Mouse (Mus musculus): ENCODE results near the gene Tcirg1.

The Tcirg1 gene

GRCm38 (mm10) chr19:3906795-3907786 lies at the start of gene Tcirg1:
Gene Tcirg1 (minus strand): TSS chr19:3907133.
- peak; percentile 88 for DNase-seq

- DNase-seq, result no peak
Observed at GRCm38 (mm10) chr19:3955804-3956203, 48.9 kb upstream of the Tcirg1 start.

GRCm38 (mm10) chr19:3955033-3955432 lies 48.1 kb upstream of the Tcirg1 start:
- no peak for DNase-seq

GRCm38 (mm10) chr19:3952099-3952498 lies 45.2 kb upstream of the Tcirg1 start:
- DNase-seq, result no peak

GRCm38 (mm10) chr19:3951461-3951860 lies 44.5 kb upstream of the Tcirg1 start:
- no peak for DNase-seq

- peak; percentile 62 for DNase-seq
Observed at GRCm38 (mm10) chr19:3950331-3950730, 43.4 kb upstream of the Tcirg1 start.

GRCm38 (mm10) chr19:3948546-3948945 lies 41.6 kb upstream of the Tcirg1 start:
- peak; percentile 50 for DNase-seq

- DNase-seq, result no peak
Observed at GRCm38 (mm10) chr19:3947813-3948212, 40.9 kb upstream of the Tcirg1 start.

GRCm38 (mm10) chr19:3946715-3947114 lies 39.8 kb upstream of the Tcirg1 start:
- DNase-seq, result peak; percentile 72

- peak; percentile 74 for DNase-seq
Observed at GRCm38 (mm10) chr19:3945872-3946564, 39.1 kb upstream of the Tcirg1 start.

GRCm38 (mm10) chr19:3942986-3943735 lies 36.2 kb upstream of the Tcirg1 start:
- DNase-seq, result peak; percentile 52

- DNase-seq, result no peak
Observed at GRCm38 (mm10) chr19:3942315-3942714, 35.4 kb upstream of the Tcirg1 start.

- peak; percentile 69 for DNase-seq
Observed at GRCm38 (mm10) chr19:3935896-3936850, 29.2 kb upstream of the Tcirg1 start.

GRCm38 (mm10) chr19:3935032-3935895 lies 28.3 kb upstream of the Tcirg1 start, which contains the start of gene Unc93b1:
Gene Unc93b1 (plus strand): TSS chr19:3935186.
- peak; percentile 73 for DNase-seq

GRCm38 (mm10) chr19:3931716-3932115 lies 24.8 kb upstream of the Tcirg1 start:
- DNase-seq, result no peak

GRCm38 (mm10) chr19:3930262-3931057 lies 23.5 kb upstream of the Tcirg1 start:
- DNase-seq, result no peak

GRCm38 (mm10) chr19:3929211-3929941 lies 22.4 kb upstream of the Tcirg1 start, which contains the start of gene Aldh3b1:
Gene Aldh3b1 (minus strand): TSS chr19:3929808.
- DNase-seq, result peak; percentile 92

GRCm38 (mm10) chr19:3928779-3929178 lies 21.8 kb upstream of the Tcirg1 start:
- DNase-seq, result no peak

GRCm38 (mm10) chr19:3927989-3928388 lies 21.1 kb upstream of the Tcirg1 start:
- DNase-seq, result no peak
